Mouse (Mus musculus) G1E (cell line): ENCODE results near the gene Hoxb4.

Experiments used
- CTCF ChIP-seq: IDR thresholded peaks from 2 replicates; pipeline ENCODE4 v1.5.1; 2012; ENCODE audit warnings: low read depth, low read length, inconsistent platforms, mixed read lengths
- GATA1 ChIP-seq: IDR thresholded peaks from 2 replicates; pipeline ENCODE4 v1.6.1; 2012; ENCODE audit warnings: borderline replicate concordance, low read length, inconsistent platforms, mixed read lengths
- GATA2 ChIP-seq: IDR thresholded peaks from 2 replicates; pipeline ENCODE4 v1.6.1; 2012; ENCODE audit warnings: low read depth, low read length, inconsistent platforms, borderline replicate concordance
- POLR2AphosphoS5 ChIP-seq: IDR thresholded peaks from 2 replicates; pipeline ENCODE4 v1.6.1; 2012; ENCODE audit warnings: low read depth, low read length, inconsistent platforms; ENCODE audit not compliant: insufficient replicate concordance
- TAL1 ChIP-seq: conservative IDR thresholded peaks from 2 replicates; pipeline ENCODE4 v1.6.1; 2012; ENCODE audit warnings: low read depth, low read length, inconsistent platforms, mixed read lengths

DNA sequence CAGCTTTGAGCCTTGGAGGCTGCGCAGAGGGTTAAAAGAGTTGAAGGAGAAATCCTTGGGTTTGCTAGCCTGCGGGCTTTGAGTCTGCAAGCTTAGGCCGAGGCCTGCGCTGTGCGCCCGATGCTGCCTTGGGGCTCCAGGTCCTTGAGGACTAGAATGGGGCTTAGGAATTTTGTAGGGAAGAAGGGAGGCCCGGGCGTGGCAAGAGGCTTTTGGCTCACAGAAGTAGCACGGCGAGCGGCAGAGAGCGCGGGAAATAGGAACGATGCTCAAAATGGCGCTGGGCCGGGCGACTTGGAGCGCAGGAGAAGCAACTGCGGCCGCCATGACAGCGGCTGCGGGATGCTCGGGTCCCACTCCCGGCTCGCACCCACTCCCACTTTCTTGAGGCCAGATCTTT is 36.3 kb downstream of the Hoxb4 start:
- TF ChIP-seq CTCF (no peak), GATA1 (no peak), TAL1 (no peak), POLR2AphosphoS5 (no peak), GATA2 (no peak)
